Mouse (Mus musculus) hindbrain, embryonic 14.5 days (tissue): Measurements from ENCODE around the gene Ptp4a2. TPM values are rescaled to one million over a fixed set of nuclear protein-coding genes. Genes with fewer than 3 reads are reported as not detected.
"Not testable (repeated sequence)": the region's sequence is repeated elsewhere in the genome, so short reads cannot be mapped to it uniquely, and the experiment has no call there.

Experiments used
- ATAC-seq: fragments of 200-750 bp; cut with Nextera tagmentation; 2 replicates; pipeline ENCODE4 v1.8.0; 2017; ENCODE audit warnings: moderate number of reproducible peaks, mild to moderate bottlenecking, moderate TSS enrichment, moderate library complexity; ENCODE audit not compliant: low FRiP score
- DNase-seq: peaks from one replicate; pipeline ENCODE4 v3.0.0-alpha.2; 2015; ENCODE audit warnings: low spot score
- H3K27ac ChIP-seq: fragments of 300-500 bp; sonication (generic); 2 replicates; pipeline ENCODE4 v1.5.1; 2014; ENCODE audit warnings: mild to moderate bottlenecking, moderate library complexity
- H3K27me3 ChIP-seq: fragments of 300-500 bp; sonication (generic); 2 replicates; pipeline ENCODE4 v1.6.1; 2014; ENCODE audit warnings: mild to moderate bottlenecking, low read length, mixed read lengths; ENCODE audit not compliant: control insufficient read depth, insufficient read depth
- H3K36me3 ChIP-seq: fragments of 300-500 bp; sonication (generic); replicated peaks from 2 replicates; pipeline ENCODE4 v1.6.1; 2014; ENCODE audit not compliant: control insufficient read depth, insufficient read depth
- H3K4me1 ChIP-seq: fragments of 300-500 bp; sonication (generic); replicated peaks from 2 replicates; pipeline ENCODE4 v1.6.1; 2014; ENCODE audit warnings: antibody characterized with exemption, low read length, mixed read lengths; ENCODE audit not compliant: control insufficient read depth, insufficient read depth
- H3K4me2 ChIP-seq: fragments of 300-500 bp; sonication (generic); replicated peaks from 2 replicates; pipeline ENCODE4 v1.6.1; 2014; ENCODE audit warnings: mild to moderate bottlenecking, moderate library complexity
- H3K4me3 ChIP-seq: fragments of 300-500 bp; sonication (generic); replicated peaks from 2 replicates; pipeline ENCODE4 v1.5.1; 2014; ENCODE audit warnings: mild to moderate bottlenecking, low read length
- H3K9ac ChIP-seq: fragments of 300-500 bp; sonication (generic); 2 replicates; pipeline ENCODE4 v1.6.1; 2014
- H3K9me3 ChIP-seq: fragments of 300-500 bp; sonication (generic); 2 replicates; pipeline ENCODE4 v1.6.1; 2016; ENCODE audit warnings: low read length; ENCODE audit not compliant: control insufficient read depth
- WGBS: fragments of 180-500 bp; shearing (Covaris S2); extraction: QIAGEN DNeasy Blood & Tissue Kit; methylation state at CpG from one replicate; pipeline ENCODE4 v1.1.7; 2014; 5-methylcytosine and 5-hydroxymethylcytosine counted together
- polyA plus RNA-seq: library from polyadenylated mRNA; unstranded; fragments of >200 nt; fragmentation: Nextera tagmentation; extraction: Ambion mirVana; gene quantifications from 2 replicates; pipeline ENCODE4 v1.2.1, GENCODE M21; 2014

The Ptp4a2 gene
- polyA plus RNA-seq, 1 experiment from 2014 or later, result 211 TPM

DNA sequence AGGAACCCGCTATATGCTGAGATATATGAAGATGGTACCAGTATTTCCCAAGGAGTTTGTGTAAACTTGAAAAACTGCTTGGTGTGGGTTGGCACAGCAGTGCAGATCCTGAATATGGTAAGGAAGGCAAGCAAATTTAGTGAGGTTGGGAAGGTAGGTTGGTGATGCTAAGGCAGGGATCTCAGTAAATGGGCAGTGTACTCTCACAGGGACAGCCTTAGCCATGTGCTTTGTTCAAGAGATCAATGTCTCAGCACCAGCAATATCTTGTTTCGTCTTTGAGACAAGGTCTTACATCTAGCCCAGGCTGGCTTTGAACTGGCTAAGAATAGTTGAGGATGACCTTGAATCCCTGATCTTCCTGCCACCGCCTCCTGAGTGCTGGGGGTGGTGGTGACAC, 43.6 kb downstream of the Ptp4a2 start:
- H3K4me3 ChIP-seq, result no peak overlapping the region
- 0 out of 2 replicates have a peak, but pooled peaks cover 11% of the 10 kb centered on the region for H3K4me1 ChIP-seq
- H3K9ac ChIP-seq, result no peak overlapping the region
- H3K4me2 ChIP-seq, result no peak overlapping the region
- peaks cover 13% of the 10 kb centered on the region for H3K36me3 ChIP-seq
- H3K9me3 ChIP-seq, result no peaks in the 10 kb centered on the region
- WGBS, result 87% methylated on average over 3 of the region's 3 CpGs
- H3K27me3 ChIP-seq, result no peaks in the 10 kb centered on the region
- no peak for DNase-seq
- H3K27ac ChIP-seq, result no peak overlapping the region
- no peak for ATAC-seq

DNA sequence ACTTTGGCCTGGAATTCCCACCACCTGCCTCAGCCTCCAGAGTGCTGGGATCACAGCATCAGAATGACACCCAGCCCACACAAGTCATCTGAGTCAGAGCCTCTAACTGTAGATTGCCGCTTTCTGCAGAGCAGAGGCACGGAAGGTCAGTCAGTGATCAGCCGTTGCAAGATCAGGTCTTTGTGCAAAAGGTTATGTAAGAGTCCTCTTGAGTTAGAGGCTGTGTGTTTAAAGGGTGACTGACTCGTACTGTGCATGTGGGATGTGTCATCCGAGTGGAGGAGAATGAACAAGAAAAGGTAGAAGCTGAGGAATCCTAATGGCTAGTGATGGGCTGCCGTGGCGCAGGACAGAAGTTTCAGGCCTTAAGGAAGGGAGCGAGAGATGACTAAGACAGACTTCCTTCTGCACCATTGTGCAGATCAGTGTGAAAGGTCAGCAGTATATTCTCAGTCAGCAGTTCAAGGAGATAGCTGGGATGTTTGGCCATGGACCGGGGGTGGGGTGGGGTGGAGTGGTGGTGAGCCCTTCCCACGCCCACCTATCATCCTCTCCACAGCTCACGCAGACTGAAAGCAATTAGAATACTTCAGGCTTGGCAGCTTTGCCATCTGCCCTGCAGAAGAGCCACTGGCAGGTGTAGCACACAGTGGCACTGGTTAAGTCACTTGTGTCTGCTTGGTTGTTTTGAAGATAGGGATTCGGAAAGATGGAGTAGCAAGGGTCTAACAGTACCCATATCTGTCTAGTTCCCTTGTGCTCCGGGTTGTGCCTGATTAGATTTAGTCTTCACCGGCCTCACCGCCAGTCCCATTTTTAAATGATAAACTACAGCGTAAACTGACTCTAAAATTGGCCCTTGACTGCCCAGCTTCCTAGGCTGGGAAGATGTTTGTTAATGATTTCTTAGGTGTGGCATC, 44.3 kb downstream of the Ptp4a2 start:
- WGBS, result 78% methylated on average over 16 of the region's 16 CpGs
- Histone ChIP-seq H3K27me3 (no peaks in the 10 kb centered on the region), H3K9me3 (no peaks in the 10 kb centered on the region), H3K9ac (no peak overlapping the region), H3K4me1 (0 out of 2 replicates have a peak, but pooled peaks cover 11% of the 10 kb centered on the region), H3K27ac (0 out of 2 replicates have a peak overlapping the region, but pooled peaks have one; percentile 52), H3K4me3 (no peak overlapping the region), H3K4me2 (no peak overlapping the region), H3K36me3 (peaks cover 7% of the 10 kb centered on the region; the same call in 1 of the 2 replicates)
- ATAC-seq (no peak), DNase-seq (no peak)

DNA sequence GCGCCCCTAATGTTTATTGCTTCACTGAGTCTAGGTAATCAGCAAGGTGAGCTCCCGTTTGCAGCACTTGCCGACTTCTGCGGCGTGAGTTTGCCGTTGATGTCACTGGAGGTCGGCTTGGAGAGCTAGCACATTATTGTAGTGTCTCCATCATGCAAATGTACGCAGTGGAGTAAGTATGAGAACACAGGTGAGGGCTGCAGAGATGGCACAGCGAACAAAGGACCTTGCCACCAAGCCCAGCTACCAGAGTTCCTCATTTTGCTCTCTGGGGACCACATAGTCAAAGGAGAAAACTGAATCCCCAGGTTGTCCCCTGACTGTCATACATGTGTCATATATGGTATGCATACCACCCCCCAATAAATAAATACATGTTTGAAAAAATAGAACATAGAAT, 49.4 kb downstream of the Ptp4a2 start:
- 91% methylated on average over 9 of the region's 9 CpGs for WGBS
- Histone ChIP-seq H3K4me2 (no peak overlapping the region), H3K9me3 (no peaks in the 10 kb centered on the region), H3K36me3 (no peaks in the 10 kb centered on the region), H3K27me3 (no peaks in the 10 kb centered on the region), H3K4me1 (0 out of 2 replicates have a peak, but pooled peaks cover 11% of the 10 kb centered on the region), H3K27ac (no peak overlapping the region), H3K9ac (no peak overlapping the region), H3K4me3 (no peak overlapping the region)
- ATAC-seq (no peak), DNase-seq (no peak)

DNA sequence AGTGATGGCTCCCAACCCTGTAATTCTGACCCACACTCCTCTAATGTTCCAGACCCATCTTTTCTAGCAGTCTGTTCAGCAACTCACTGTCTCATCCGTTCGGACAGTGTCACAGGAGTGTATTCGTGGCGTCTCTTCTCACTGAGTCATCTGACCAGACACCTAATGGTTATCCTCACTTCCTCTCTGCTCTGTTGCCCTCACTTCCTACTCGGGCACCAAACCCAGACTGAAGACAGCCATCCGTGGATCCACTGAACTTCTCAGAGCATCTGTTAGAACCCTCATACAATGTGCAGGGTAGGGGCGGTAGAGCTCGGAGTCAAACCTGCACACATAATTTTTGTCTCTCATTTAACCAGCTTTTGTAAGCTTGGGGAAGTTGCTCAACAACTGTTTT, 50.4 kb downstream of the Ptp4a2 start:
- 91% methylated on average over 8 of the region's 8 CpGs for whole genome bisulfite sequencing
- no peaks in the 10 kb centered on the region for H3K36me3 ChIP-seq
- no peak for DNase-seq

DNA sequence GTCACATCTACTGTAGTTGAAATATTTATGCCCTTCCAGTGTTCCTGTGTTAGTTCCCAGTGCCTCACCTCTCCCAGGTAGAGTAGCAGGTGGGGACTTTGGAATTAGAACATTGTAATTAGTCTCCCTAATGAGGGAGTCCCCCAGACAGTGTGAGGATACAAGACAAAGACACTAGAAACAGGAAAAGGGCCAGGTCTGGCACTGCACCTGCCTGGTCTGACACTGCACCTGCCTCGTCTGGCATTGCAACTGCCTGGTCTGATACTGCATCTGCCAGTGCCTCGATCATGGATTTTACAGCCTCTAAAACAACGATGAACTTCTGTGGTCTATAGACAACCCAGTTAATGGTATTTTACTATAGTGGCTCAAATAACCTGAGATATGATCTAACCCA, 51.3 kb downstream of the Ptp4a2 start:
- H3K27ac ChIP-seq, result no peak overlapping the region
- no peaks in the 10 kb centered on the region for H3K9me3 ChIP-seq
- H3K4me2 ChIP-seq, result no peak overlapping the region
- no peaks in the 10 kb centered on the region for H3K4me1 ChIP-seq
- H3K27me3 ChIP-seq, result no peaks in the 10 kb centered on the region
- no peak for ATAC-seq
- WGBS, result 87% methylated on average over 3 of the region's 3 CpGs
- no peak overlapping the region for H3K9ac ChIP-seq
- DNase-seq, result no peak
- no peaks in the 10 kb centered on the region for H3K36me3 ChIP-seq
- H3K4me3 ChIP-seq, result no peak overlapping the region

More for the DNA sequence above, 50.4 kb downstream of the Ptp4a2 start:
- Histone ChIP-seq H3K4me2 (no peak overlapping the region), H3K4me3 (no peak overlapping the region), H3K9ac (no peak overlapping the region), H3K4me1 (0 out of 2 replicates have a peak, but pooled peaks cover 2% of the 10 kb centered on the region), H3K27ac (no peak overlapping the region), H3K27me3 (no peaks in the 10 kb centered on the region), H3K9me3 (no peaks in the 10 kb centered on the region)
- ATAC-seq, result no peak

DNA sequence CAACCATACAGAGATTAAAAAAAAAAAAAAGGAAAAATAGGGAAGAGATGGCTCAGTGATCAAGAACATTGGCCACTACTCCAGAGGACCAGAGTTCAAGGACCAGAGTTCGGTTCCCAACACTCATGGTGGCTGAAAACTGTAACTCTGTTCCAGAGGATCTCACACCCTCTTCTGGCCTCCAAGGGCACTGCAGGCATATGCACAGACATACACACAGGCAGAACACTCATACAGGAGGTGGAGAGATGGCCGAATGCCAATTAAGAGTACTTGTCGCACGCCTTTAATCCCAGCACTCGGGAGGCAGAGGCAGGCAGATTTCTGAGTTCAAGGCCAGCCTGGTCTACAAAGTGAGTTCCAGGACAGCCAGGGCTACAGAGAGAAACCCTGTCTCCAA, 55.2 kb downstream of the Ptp4a2 start:
- not testable (repeated sequence) for ATAC-seq, H3K4me3 ChIP-seq, H3K4me1 ChIP-seq, H3K27me3 ChIP-seq, H3K9ac ChIP-seq, H3K36me3 ChIP-seq, DNase-seq, H3K9me3 ChIP-seq, H3K4me2 ChIP-seq, H3K27ac ChIP-seq
- WGBS, result 98% methylated on average over 5 of the region's 5 CpGs

DNA sequence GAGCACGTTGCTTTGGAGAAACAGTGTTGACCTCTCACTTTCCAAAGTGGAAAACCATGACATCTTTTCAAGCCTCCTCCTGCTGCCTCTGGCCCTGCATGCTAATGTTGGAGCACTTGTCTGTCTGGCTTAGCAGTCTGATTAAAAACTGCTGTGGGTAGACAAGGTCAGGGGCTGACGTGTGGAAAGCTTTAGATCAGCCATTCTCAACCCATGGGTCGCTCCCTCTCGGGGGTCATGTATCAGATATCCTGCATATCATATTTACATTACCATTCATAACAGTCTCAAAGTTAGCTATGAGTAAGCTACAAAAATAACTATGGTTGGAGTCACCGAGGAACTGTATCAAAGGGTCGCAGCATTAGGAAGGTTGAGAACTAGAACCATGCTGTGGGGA, 57.2 kb downstream of the Ptp4a2 start:
- no peak overlapping the region for H3K27ac ChIP-seq
- ATAC-seq (no peak), DNase-seq (no peak)
- no peak overlapping the region for H3K9ac ChIP-seq
- no peaks in the 10 kb centered on the region for H3K27me3 ChIP-seq
- H3K4me3 ChIP-seq, result no peak overlapping the region
- no peaks in the 10 kb centered on the region for H3K9me3 ChIP-seq
- 0 out of 2 replicates have a peak, but pooled peaks cover 4% of the 10 kb centered on the region for H3K4me1 ChIP-seq
- 66% methylated on average over 6 of the region's 6 CpGs for WGBS
- H3K4me2 ChIP-seq, result no peak overlapping the region
- no peaks in the 10 kb centered on the region for H3K36me3 ChIP-seq

DNA sequence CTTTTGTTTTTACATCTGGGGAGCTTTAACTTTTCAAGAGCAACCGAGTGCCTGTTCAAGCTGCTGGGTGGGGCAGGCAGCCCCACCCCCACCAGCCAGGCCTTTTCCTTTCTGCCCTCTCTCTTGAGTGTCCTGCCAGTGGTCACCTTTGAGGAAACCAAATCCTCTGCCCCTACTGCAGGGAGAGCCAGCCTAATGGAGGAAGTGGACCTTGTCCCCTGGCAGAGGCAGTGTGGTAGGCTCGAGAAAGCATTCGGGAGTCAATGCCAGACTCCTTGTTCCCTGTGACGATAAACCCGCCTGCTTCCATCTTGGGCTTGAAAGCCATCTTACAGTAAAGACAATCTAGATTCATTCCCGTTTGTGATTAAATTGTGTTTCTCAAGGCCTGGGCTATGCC, 59.5 kb downstream of the Ptp4a2 start:
- 83% methylated on average over 6 of the region's 6 CpGs for WGBS
- ATAC-seq (no peak), DNase-seq (no peak)
- Histone ChIP-seq H3K4me1 (0 out of 2 replicates have a peak, but pooled peaks cover 4% of the 10 kb centered on the region), H3K36me3 (no peaks in the 10 kb centered on the region), H3K4me2 (no peak overlapping the region), H3K4me3 (no peak overlapping the region), H3K9me3 (no peaks in the 10 kb centered on the region), H3K9ac (no peak overlapping the region), H3K27ac (no peak overlapping the region), H3K27me3 (no peaks in the 10 kb centered on the region)

DNA sequence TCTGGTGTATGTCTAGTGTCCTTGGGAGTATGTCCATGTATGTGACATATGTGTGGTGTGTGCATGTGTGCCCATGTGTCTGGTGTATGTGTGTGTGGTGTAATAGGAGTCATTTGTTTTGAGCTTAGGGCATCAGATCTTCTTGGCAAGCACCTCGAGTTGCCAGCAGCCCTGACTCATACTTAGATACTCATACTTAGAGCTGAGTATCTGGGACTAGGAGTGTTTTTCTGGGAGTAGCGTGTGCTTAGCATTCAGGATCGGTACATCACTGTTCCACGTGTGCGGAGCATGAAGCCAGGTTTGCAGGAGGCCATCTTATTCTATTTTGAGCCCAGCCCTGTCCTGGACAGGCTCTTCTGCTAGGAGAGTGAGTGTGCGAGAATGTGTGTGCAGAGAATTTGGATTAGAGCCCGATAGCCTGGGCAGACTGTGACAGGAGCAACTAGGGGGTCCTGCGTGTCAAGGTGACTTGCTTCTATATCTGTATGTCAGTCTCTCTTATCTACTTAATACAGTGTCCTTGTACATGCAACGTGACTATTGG, 61.4 kb downstream of the Ptp4a2 start:
- Histone ChIP-seq H3K9ac (no peak overlapping the region), H3K9me3 (no peaks in the 10 kb centered on the region)
- 83% methylated on average over 9 of the region's 9 CpGs for WGBS

More for the DNA sequence above, 61.4 kb downstream of the Ptp4a2 start:
- Histone ChIP-seq H3K4me3 (no peak overlapping the region), H3K4me2 (no peak overlapping the region), H3K36me3 (no peaks in the 10 kb centered on the region), H3K4me1 (peaks cover 11% of the 10 kb centered on the region; the same call in 1 of the 2 replicates), H3K27ac (no peak overlapping the region), H3K27me3 (no peaks in the 10 kb centered on the region)
- DNase-seq, result no peak
- ATAC-seq, result no peak
